Mouse (Mus musculus): ENCODE measurements around the gene Gm21616. TPM values are rescaled to one million over a fixed set of nuclear protein-coding genes. Genes with fewer than 3 reads are reported as not detected.
"Not testable (repeated sequence)": the region's sequence is repeated elsewhere in the genome, so short reads cannot be mapped to it uniquely, and the experiment has no call there.

Gene Gm21616
- not detected in 2 replicates for polyA plus RNA-seq (2015; fragmentation: Nextera tagmentation; extraction: Ambion mirVana)

- not testable (repeated sequence) for H3K27ac ChIP-seq (ENCODE audit: low read length); H3K4me3 ChIP-seq (ENCODE audit: low read depth, low read length); H3K9ac ChIP-seq (ENCODE audit: low read depth, low read length); ATAC-seq (ENCODE audit: low read depth); H3K27me3 ChIP-seq (ENCODE audit: control insufficient read depth, insufficient read depth, low read depth, low read length); H3K9me3 ChIP-seq (replicated peaks; ENCODE audit: control insufficient read depth, low read length); H3K36me3 ChIP-seq (ENCODE audit: control insufficient read depth, insufficient read depth); H3K4me2 ChIP-seq (ENCODE audit: low read depth, low read length); H3K4me1 ChIP-seq (ENCODE audit: control insufficient read depth, low read depth, low read length)
- WGBS (ENCODE audit: insufficient replicate concordance): no CpG with 5 or more reads among the region's 4 CpGs
These were observed at the start of gene Gm21616 for GRCm38 (mm10) chrX:125435242-125435641. Gene Gm21616, plus strand, starts transcription at chrX:125435542.

All from liver, embryonic 16.5 days (tissue).